Mouse (Mus musculus) intestine, embryonic 14.5 days (tissue): ENCODE data around the gene Mttp. TPM values are rescaled to one million over a fixed set of nuclear protein-coding genes. Genes with fewer than 3 reads are reported as not detected.
A peak's percentile ranks its signal among the peaks of the same experiment; 100 is the strongest.

ENCODE experiments used
- ATAC-seq: fragments of 200-750 bp; cut with Nextera tagmentation; replicated peaks from 2 replicates; pipeline ENCODE4 v1.8.0; 2017; ENCODE audit warnings: low read depth, moderate number of reproducible peaks, moderate TSS enrichment, moderate library complexity; ENCODE audit not compliant: low FRiP score, low TSS enrichment
- DNase-seq: peaks from one replicate; pipeline ENCODE4 v3.0.0-alpha.2; 2018; ENCODE audit warnings: low spot score
- H3K27ac ChIP-seq: fragments of 300-500 bp; sonication (generic); 2 replicates; pipeline ENCODE4 v1.5.1; 2014; ENCODE audit warnings: low read depth, mild to moderate bottlenecking, control low read depth
- H3K27me3 ChIP-seq: fragments of 300-500 bp; sonication (generic); replicated peaks from 2 replicates; pipeline ENCODE4 v1.6.1; 2014; ENCODE audit warnings: low read length, control low read depth; ENCODE audit not compliant: control insufficient read depth, insufficient read depth
- H3K36me3 ChIP-seq: fragments of 300-500 bp; sonication (generic); 2 replicates; pipeline ENCODE4 v1.6.1; 2014; ENCODE audit warnings: low read length, control low read depth; ENCODE audit not compliant: control insufficient read depth, insufficient read depth
- H3K4me1 ChIP-seq: fragments of 300-500 bp; sonication (generic); replicated peaks from 2 replicates; pipeline ENCODE4 v1.6.1; 2014; ENCODE audit warnings: low read length, control low read depth, mixed read lengths; ENCODE audit not compliant: control insufficient read depth, insufficient read depth
- H3K4me2 ChIP-seq: fragments of 300-500 bp; sonication (generic); 2 replicates; pipeline ENCODE4 v1.6.1; 2014; ENCODE audit warnings: low read length
- H3K4me3 ChIP-seq: fragments of 300-500 bp; sonication (generic); 2 replicates; pipeline ENCODE4 v1.5.1; 2014; ENCODE audit warnings: low read depth, low read length, control low read depth, mixed read lengths
- H3K9ac ChIP-seq: fragments of 300-500 bp; sonication (generic); 2 replicates; pipeline ENCODE4 v1.6.1; 2014; ENCODE audit warnings: mild to moderate bottlenecking, low read length
- H3K9me3 ChIP-seq: fragments of 300-500 bp; sonication (generic); 2 replicates; pipeline ENCODE4 v1.6.1; 2016; ENCODE audit warnings: low read length, control low read depth; ENCODE audit not compliant: control insufficient read depth
- WGBS: fragments of 180-500 bp; shearing (Covaris S2); extraction: QIAGEN DNeasy Blood & Tissue Kit; methylation state at CpG from one replicate; pipeline ENCODE4 v1.1.7; 2014; 5-methylcytosine and 5-hydroxymethylcytosine counted together
- polyA plus RNA-seq: library from polyadenylated mRNA; unstranded; fragments of >200 nt; fragmentation: Nextera tagmentation; extraction: Ambion mirVana; gene quantifications from 2 replicates; pipeline ENCODE4 v1.2.1, GENCODE M21; 2014

The Mttp gene
- polyA plus RNA-seq, 1 experiment from 2014 or later: 58.6 TPM

GRCm38 (mm10) chr3:138062673-138063072 is 82.1 kb downstream of the Mttp start:
- Histone ChIP-seq H3K9ac (no peak overlapping the region), H3K4me1 (peaks cover 9% of the 10 kb centered on the region), H3K4me3 (no peak overlapping the region), H3K9me3 (no peaks in the 10 kb centered on the region), H3K27ac (no peak overlapping the region), H3K4me2 (no peak overlapping the region), H3K36me3 (no peaks in the 10 kb centered on the region), H3K27me3 (no peaks in the 10 kb centered on the region)
- DNase-seq (no peak), ATAC-seq (no peak)
- 76% methylated on average over 4 of the region's 4 CpGs for WGBS

- 86% methylated on average over 9 of the region's 9 CpGs for WGBS
- Histone ChIP-seq H3K4me2 (no peak overlapping the region), H3K9me3 (no peaks in the 10 kb centered on the region), H3K36me3 (no peaks in the 10 kb centered on the region), H3K27ac (no peak overlapping the region), H3K27me3 (no peaks in the 10 kb centered on the region), H3K4me1 (peaks cover 14% of the 10 kb centered on the region), H3K4me3 (no peak overlapping the region), H3K9ac (no peak overlapping the region)
- DNase-seq (no peak), ATAC-seq (no peak)
Observed at GRCm38 (mm10) chr3:138061205-138061911, 83.4 kb downstream of the Mttp start.

- WGBS: 96% methylated on average over 7 of the region's 7 CpGs
- no peak for ATAC-seq
- Histone ChIP-seq H3K4me1 (peaks cover 14% of the 10 kb centered on the region), H3K27ac (no peak overlapping the region), H3K27me3 (no peaks in the 10 kb centered on the region), H3K9ac (no peak overlapping the region), H3K36me3 (no peaks in the 10 kb centered on the region), H3K4me2 (no peak overlapping the region), H3K9me3 (no peaks in the 10 kb centered on the region), H3K4me3 (no peak overlapping the region)
- DNase-seq: no peak
Observed at GRCm38 (mm10) chr3:138060429-138060828, 84.3 kb downstream of the Mttp start.

- ATAC-seq: no peak
- Histone ChIP-seq H3K9ac (no peak overlapping the region), H3K9me3 (no peaks in the 10 kb centered on the region), H3K36me3 (no peaks in the 10 kb centered on the region), H3K4me3 (no peak overlapping the region), H3K4me1 (peaks cover 15% of the 10 kb centered on the region; the same call in 1 of the 2 replicates), H3K27ac (no peak overlapping the region), H3K4me2 (no peak overlapping the region), H3K27me3 (no peaks in the 10 kb centered on the region)
- 48% methylated on average over 4 of the region's 4 CpGs for WGBS
- DNase-seq: peak; percentile 15
Observed at GRCm38 (mm10) chr3:138058226-138058625, 86.5 kb downstream of the Mttp start.

- ATAC-seq (no peak), DNase-seq (no peak)
- H3K27me3 ChIP-seq: no peaks in the 10 kb centered on the region
- H3K4me1 ChIP-seq: peaks cover 18% of the 10 kb centered on the region; the same call in 1 of the 2 replicates
- no peak overlapping the region for H3K27ac ChIP-seq
- H3K4me2 ChIP-seq: no peak overlapping the region
- no peaks in the 10 kb centered on the region for H3K36me3 ChIP-seq
- no peaks in the 10 kb centered on the region for H3K9me3 ChIP-seq
- no peak overlapping the region for H3K4me3 ChIP-seq
- H3K9ac ChIP-seq: no peak overlapping the region
- WGBS: 71% methylated on average over 7 of the region's 7 CpGs
Observed at GRCm38 (mm10) chr3:138056976-138057375, 87.8 kb downstream of the Mttp start.

GRCm38 (mm10) chr3:138053969-138054368 is 90.8 kb downstream of the Mttp start:
- H3K4me1 ChIP-seq: peaks cover 18% of the 10 kb centered on the region; the same call in 1 of the 2 replicates
- WGBS: 3% methylated on average over 4 of the region's 4 CpGs
- no peak overlapping the region for H3K9ac ChIP-seq
- H3K36me3 ChIP-seq: no peaks in the 10 kb centered on the region
- DNase-seq (no peak), ATAC-seq (no peak)
- no peaks in the 10 kb centered on the region for H3K9me3 ChIP-seq
- peak overlapping the region; percentile 54; the same call in 1 of the 2 replicates for H3K27ac ChIP-seq
- 0 out of 2 replicates have a peak overlapping the region, but pooled peaks have one; percentile 2 for H3K4me2 ChIP-seq
- no peak overlapping the region for H3K4me3 ChIP-seq
- H3K27me3 ChIP-seq: no peaks in the 10 kb centered on the region

GRCm38 (mm10) chr3:138051431-138051830 is 93.3 kb downstream of the Mttp start:
- H3K9ac ChIP-seq: no peak overlapping the region

GRCm38 (mm10) chr3:138050772-138051171 is 94.0 kb downstream of the Mttp start:
- Histone ChIP-seq H3K36me3 (no peaks in the 10 kb centered on the region), H3K4me1 (peaks cover 13% of the 10 kb centered on the region; the same call in 1 of the 2 replicates), H3K4me3 (no peak overlapping the region), H3K9me3 (no peaks in the 10 kb centered on the region), H3K4me2 (no peak overlapping the region), H3K9ac (no peak overlapping the region), H3K27me3 (no peaks in the 10 kb centered on the region), H3K27ac (no peak overlapping the region)
- no peak for ATAC-seq
- WGBS: 50% methylated on average over 11 of the region's 11 CpGs
- DNase-seq: no peak

More at GRCm38 (mm10) chr3:138051431-138051830, 93.3 kb downstream of the Mttp start:
- ATAC-seq (no peak), DNase-seq (no peak)
- H3K4me2 ChIP-seq: no peak overlapping the region
- WGBS: 75% methylated on average over 3 of the region's 3 CpGs
- no peaks in the 10 kb centered on the region for H3K36me3 ChIP-seq
- peaks cover 13% of the 10 kb centered on the region; the same call in 1 of the 2 replicates for H3K4me1 ChIP-seq
- no peaks in the 10 kb centered on the region for H3K9me3 ChIP-seq
- no peak overlapping the region for H3K4me3 ChIP-seq
- no peak overlapping the region for H3K27ac ChIP-seq
- H3K27me3 ChIP-seq: no peaks in the 10 kb centered on the region

GRCm38 (mm10) chr3:138049555-138049954 is 95.2 kb downstream of the Mttp start:
- Histone ChIP-seq H3K27ac (no peak overlapping the region), H3K27me3 (no peaks in the 10 kb centered on the region), H3K4me2 (no peak overlapping the region), H3K4me3 (no peak overlapping the region), H3K9ac (no peak overlapping the region), H3K36me3 (no peaks in the 10 kb centered on the region), H3K9me3 (no peaks in the 10 kb centered on the region), H3K4me1 (peaks cover 13% of the 10 kb centered on the region; the same call in 1 of the 2 replicates)
- peak; percentile 12 for DNase-seq
- no peak for ATAC-seq
- WGBS: 93% methylated on average over 6 of the region's 6 CpGs
